Mouse (Mus musculus): ENCODE results near the gene Rrp1. TPM values are rescaled to one million over a fixed set of nuclear protein-coding genes. Genes with fewer than 3 reads are reported as not detected.
A peak's percentile ranks its signal among the peaks of the same experiment; 100 is the strongest.
"Not testable (repeated sequence)": the region's sequence is repeated elsewhere in the genome, so short reads cannot be mapped to it uniquely, and the experiment has no call there.

Rrp1 gene
- polyA plus RNA-seq, 1 experiment: 132 TPM

DNA sequence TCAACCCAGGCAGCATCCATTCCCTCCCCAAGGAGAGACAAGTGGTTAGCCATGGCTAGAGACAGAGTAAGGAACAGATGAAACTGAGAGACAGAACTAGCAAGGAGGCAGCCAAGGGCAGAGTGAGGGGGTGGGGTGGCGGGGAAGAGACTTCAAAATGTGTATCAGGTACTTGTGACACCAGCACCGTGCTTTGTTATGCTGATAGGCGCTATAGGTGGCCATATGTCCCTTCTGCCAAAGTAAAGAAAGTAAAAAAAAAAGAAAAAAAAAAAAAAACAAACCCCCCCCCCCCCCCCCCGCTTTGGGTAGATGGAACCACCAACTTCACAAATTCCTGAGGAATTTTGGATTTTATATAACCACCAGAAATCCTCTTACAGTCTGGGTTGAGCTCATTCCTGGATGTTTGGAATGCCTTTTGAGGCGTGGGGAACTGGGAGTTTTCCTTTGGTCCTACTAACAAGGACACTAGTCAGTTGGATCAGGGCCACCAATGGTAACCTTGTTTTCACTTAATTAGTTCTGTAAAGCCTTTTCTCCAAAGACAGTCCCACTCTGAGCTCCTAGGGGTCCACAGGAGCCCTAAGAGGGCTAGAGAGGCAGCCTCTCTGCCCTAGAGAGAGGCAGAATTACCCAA is 46.5 kb downstream of the Rrp1 start:
- H3K27ac ChIP-seq (ENCODE audit: control insufficient read depth, insufficient read depth, low read depth, low read length, poor library complexity): peak overlapping the region; percentile 67
- TF ChIP-seq POLR2A (IDR thresholded peaks at IDR 0.05; ENCODE audit: borderline replicate concordance, control insufficient read depth, low read depth, low read length) (no peak), CTCF (IDR thresholded peaks at IDR 0.05; ENCODE audit: control insufficient read depth, insufficient read depth, low read length) (no peak)
- 54% methylated on average over 5 of the region's 5 CpGs for WGBS
- no peak overlapping the region for H3K4me3 ChIP-seq (replicated peaks; ENCODE audit: control insufficient read depth, low read depth, low read length)
- peaks cover 4% of the 10 kb centered on the region for H3K4me1 ChIP-seq (ENCODE audit: control insufficient read depth, insufficient read depth, low read length)

DNA sequence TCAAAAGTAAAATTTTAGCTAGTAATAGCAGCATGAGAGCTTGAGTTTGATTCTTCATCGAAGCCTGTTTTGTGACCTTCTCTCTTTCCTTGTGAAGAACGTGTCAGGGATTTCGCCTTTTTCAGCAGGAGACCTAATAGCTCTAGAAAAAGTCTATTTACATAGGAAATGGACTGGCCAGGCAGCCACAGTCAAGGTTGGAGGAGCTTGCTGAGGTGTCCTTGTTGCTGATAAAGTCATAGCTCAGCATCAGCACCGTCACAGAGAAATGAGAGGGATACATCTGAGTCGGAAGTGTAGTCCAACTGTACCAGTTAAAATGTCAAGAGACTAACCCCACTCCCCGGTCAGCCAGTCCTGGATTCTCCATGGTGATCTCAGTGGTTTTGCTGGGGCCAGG is 47.3 kb downstream of the Rrp1 start:
- Histone ChIP-seq H3K4me1 (ENCODE audit: control insufficient read depth, insufficient read depth, low read length) (peaks cover 4% of the 10 kb centered on the region), H3K27ac (ENCODE audit: control insufficient read depth, insufficient read depth, low read depth, low read length, poor library complexity) (no peak overlapping the region), H3K4me3 (replicated peaks; ENCODE audit: control insufficient read depth, low read depth, low read length) (no peak overlapping the region)
- TF ChIP-seq POLR2A (IDR thresholded peaks at IDR 0.05; ENCODE audit: borderline replicate concordance, control insufficient read depth, low read depth, low read length) (no peak), CTCF (IDR thresholded peaks at IDR 0.05; ENCODE audit: control insufficient read depth, insufficient read depth, low read length) (no peak)
- 90% methylated on average over 6 of the region's 6 CpGs for WGBS

DNA sequence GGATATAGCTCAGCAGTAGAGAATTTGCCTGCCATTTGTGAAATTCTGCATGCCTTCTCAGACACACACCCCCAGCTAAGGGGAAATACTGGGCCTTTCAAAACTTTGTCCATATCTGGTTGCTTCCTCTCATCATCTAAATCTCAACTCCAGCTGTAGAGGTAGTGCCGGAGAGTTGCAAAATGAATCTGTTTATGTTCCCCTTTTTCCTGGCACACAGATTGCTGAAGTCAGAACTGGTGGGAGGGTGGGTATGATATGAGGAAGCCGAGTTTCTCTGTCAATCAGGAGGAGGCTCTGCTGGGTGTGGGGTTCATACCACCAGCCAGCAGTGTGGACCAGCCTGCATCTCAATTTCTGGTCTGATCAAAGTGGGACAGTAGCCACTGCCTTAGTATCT is 48.7 kb downstream of the Rrp1 start:
- H3K4me1 ChIP-seq (ENCODE audit: control insufficient read depth, insufficient read depth, low read length): peaks cover 4% of the 10 kb centered on the region
- 2% methylated on average over 2 of the region's 2 CpGs for WGBS
- no peak for TF ChIP-seq POLR2A (IDR thresholded peaks at IDR 0.05; ENCODE audit: borderline replicate concordance, control insufficient read depth, low read depth, low read length)
- no peak for TF ChIP-seq CTCF (IDR thresholded peaks at IDR 0.05; ENCODE audit: control insufficient read depth, insufficient read depth, low read length)
- no peak overlapping the region for H3K27ac ChIP-seq (ENCODE audit: control insufficient read depth, insufficient read depth, low read depth, low read length, poor library complexity)
- H3K4me3 ChIP-seq (replicated peaks; ENCODE audit: control insufficient read depth, low read depth, low read length): no peak overlapping the region

DNA sequence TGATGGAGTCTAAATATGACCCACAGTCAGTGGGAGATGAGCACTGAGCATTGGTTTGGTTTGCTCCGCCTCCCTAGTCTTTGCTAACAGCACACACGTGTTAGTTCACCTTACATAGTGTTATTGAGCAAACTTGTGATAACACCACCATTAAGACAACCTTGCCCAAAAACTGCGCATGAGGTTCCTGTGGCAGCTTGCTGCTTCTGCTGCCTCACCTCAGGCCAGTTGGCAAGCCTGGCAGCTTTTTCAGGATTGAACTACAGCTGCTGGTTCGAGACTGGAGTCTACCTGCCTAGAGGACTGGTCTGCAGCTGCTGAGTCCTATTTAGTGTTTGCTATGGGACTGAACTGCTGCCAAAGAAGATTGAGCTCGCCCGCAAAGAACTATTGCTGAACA is 49.5 kb downstream of the Rrp1 start:
- 73% methylated on average over 6 of the region's 6 CpGs for WGBS
- peaks cover 3% of the 10 kb centered on the region; the same call in 1 of the 2 replicates for H3K4me1 ChIP-seq (ENCODE audit: control insufficient read depth, insufficient read depth, low read length)
- no peak for TF ChIP-seq POLR2A (IDR thresholded peaks at IDR 0.05; ENCODE audit: borderline replicate concordance, control insufficient read depth, low read depth, low read length)
- no peak for TF ChIP-seq CTCF (IDR thresholded peaks at IDR 0.05; ENCODE audit: control insufficient read depth, insufficient read depth, low read length)
- H3K4me3 ChIP-seq (replicated peaks; ENCODE audit: control insufficient read depth, low read depth, low read length): no peak overlapping the region
- no peak overlapping the region for H3K27ac ChIP-seq (ENCODE audit: control insufficient read depth, insufficient read depth, low read depth, low read length, poor library complexity)

DNA sequence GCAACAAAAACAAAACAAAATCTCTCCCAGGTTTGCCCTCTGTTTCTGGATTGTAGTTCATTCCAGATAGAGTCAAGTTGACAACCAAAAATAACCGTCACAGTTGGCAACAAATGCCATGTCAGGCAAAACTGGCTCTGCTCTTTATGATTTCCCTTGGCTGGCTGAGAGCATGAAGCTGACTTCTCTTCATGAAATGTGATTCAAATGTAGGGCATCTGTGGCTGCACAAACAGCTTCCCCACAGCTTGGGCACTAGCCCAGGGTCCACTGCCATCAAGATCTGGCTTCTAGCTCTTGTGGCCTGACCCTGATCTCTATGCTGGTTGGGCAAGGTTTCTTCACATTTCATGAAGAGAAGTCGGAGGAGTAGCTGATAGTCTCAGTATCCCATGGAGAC is 50.9 kb downstream of the Rrp1 start:
- peaks cover 3% of the 10 kb centered on the region; the same call in 1 of the 2 replicates for H3K4me1 ChIP-seq (ENCODE audit: control insufficient read depth, insufficient read depth, low read length)
- TF ChIP-seq POLR2A (IDR thresholded peaks at IDR 0.05; ENCODE audit: borderline replicate concordance, control insufficient read depth, low read depth, low read length) (no peak), CTCF (IDR thresholded peaks at IDR 0.05; ENCODE audit: control insufficient read depth, insufficient read depth, low read length) (no peak)

DNA sequence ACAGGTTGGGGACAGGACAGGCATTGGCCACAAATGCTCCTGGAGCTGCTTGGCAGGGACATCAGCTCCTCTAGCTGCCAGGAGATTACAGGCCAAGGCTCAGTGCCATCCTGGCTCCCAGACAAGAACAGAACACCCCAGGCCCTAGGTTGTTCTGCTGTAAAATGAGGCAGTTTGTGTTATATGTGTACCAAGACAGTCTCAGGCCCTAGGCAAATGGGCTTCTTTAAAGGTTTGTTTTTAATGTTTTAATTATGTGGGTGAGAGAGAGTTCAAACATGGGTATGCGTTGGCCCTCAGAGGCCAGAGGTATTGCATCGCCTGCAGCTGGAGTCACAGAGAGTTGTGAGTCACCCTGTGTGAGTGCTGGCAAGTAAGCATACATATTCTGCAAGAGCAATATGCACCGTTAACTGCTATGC is 52.5 kb downstream of the Rrp1 start:
- 80% methylated on average over 3 of the region's 3 CpGs for WGBS
- TF ChIP-seq CTCF (IDR thresholded peaks at IDR 0.05; ENCODE audit: control insufficient read depth, insufficient read depth, low read length): no peak
- TF ChIP-seq POLR2A (IDR thresholded peaks at IDR 0.05; ENCODE audit: borderline replicate concordance, control insufficient read depth, low read depth, low read length): no peak
- H3K27ac ChIP-seq (ENCODE audit: control insufficient read depth, insufficient read depth, low read depth, low read length, poor library complexity): no peak overlapping the region
- no peaks in the 10 kb centered on the region; the same call in 1 of the 2 replicates for H3K4me1 ChIP-seq (ENCODE audit: control insufficient read depth, insufficient read depth, low read length)
- H3K4me3 ChIP-seq (replicated peaks; ENCODE audit: control insufficient read depth, low read depth, low read length): no peak overlapping the region

More for the DNA sequence above, 50.9 kb downstream of the Rrp1 start:
- 76% methylated on average over 2 of the region's 2 CpGs for WGBS
- no peak overlapping the region for H3K27ac ChIP-seq (ENCODE audit: control insufficient read depth, insufficient read depth, low read depth, low read length, poor library complexity)
- H3K4me3 ChIP-seq (replicated peaks; ENCODE audit: control insufficient read depth, low read depth, low read length): no peak overlapping the region

DNA sequence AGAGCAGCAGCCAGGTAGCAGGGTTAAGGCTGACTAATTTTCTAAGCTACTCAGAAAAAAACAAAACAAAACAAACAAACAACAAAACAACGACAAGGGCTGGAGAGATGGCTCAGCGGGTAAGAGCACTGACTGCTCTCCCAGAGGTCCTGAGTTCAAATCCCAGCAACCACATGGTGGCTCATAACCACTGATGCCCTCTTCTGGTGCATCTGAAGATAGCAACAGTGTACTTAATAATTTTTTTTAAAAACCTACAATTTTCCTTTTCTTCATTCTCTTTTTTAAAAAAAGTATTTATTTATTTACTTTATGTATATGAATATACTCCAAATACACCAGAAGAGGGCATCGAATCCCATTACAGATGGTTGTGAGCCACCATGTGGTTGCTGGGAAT is 53.8 kb downstream of the Rrp1 start:
- H3K4me1 ChIP-seq (ENCODE audit: control insufficient read depth, insufficient read depth, low read length); H3K27ac ChIP-seq (ENCODE audit: control insufficient read depth, insufficient read depth, low read depth, low read length, poor library complexity); H3K4me3 ChIP-seq (replicated peaks; ENCODE audit: control insufficient read depth, low read depth, low read length): not testable (repeated sequence)
- 83% methylated on average over 3 of the region's 3 CpGs for WGBS

DNA sequence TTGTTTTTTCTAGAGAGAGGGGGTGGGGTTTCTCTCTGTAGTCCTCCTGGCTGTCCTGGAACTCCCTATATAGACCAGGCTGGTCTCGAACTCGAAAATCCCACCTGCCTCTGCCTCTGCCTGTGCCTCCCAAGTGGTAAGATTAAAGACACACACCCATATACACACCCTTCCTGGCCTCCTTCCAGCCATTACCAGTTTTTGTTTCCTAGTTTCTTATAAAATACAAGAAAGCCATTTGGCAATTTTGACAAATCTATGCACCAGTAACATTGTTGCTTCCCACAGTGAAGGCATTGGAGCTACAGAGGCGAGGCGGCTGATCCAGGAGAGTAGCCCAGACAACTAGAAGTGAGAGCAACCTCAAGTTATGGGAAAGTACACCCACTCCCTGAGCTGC is 54.6 kb downstream of the Rrp1 start:
- H3K27ac ChIP-seq (ENCODE audit: control insufficient read depth, insufficient read depth, low read depth, low read length, poor library complexity): no peak overlapping the region
- 80% methylated on average over 4 of the region's 4 CpGs for WGBS

DNA sequence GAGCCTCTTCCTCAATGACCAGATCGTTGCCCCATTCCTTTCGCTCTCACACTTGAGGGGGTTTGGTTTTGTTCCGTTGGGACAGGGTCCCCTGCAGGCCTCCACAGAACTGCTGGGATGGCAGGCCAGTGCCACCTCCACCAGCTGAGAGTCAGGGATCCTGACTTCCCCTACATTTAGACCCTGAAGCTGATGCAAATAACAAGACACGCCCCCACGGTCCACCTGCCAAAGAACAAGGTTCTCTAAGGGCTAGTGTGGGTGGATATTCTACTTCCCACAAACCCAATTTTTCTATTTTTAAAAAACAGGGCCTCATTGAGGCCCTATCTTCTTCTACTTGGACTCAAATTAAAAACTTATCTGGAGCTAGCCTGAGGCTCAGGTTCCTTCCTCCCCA is 55.1 kb downstream of the Rrp1 start:
- Histone ChIP-seq H3K27ac (ENCODE audit: control insufficient read depth, insufficient read depth, low read depth, low read length, poor library complexity) (no peak overlapping the region), H3K4me1 (ENCODE audit: control insufficient read depth, insufficient read depth, low read length) (no peaks in the 10 kb centered on the region; the same call in 1 of the 2 replicates), H3K4me3 (replicated peaks; ENCODE audit: control insufficient read depth, low read depth, low read length) (no peak overlapping the region)
- no peak for TF ChIP-seq POLR2A (IDR thresholded peaks at IDR 0.05; ENCODE audit: borderline replicate concordance, control insufficient read depth, low read depth, low read length)
- TF ChIP-seq CTCF (IDR thresholded peaks at IDR 0.05; ENCODE audit: control insufficient read depth, insufficient read depth, low read length): no peak
- 77% methylated on average over 5 of the region's 5 CpGs for WGBS

More for the DNA sequence above, 54.6 kb downstream of the Rrp1 start:
- TF ChIP-seq POLR2A (IDR thresholded peaks at IDR 0.05; ENCODE audit: borderline replicate concordance, control insufficient read depth, low read depth, low read length): no peak
- TF ChIP-seq CTCF (IDR thresholded peaks at IDR 0.05; ENCODE audit: control insufficient read depth, insufficient read depth, low read length): no peak
- Histone ChIP-seq H3K4me1 (ENCODE audit: control insufficient read depth, insufficient read depth, low read length) (no peaks in the 10 kb centered on the region; the same call in 1 of the 2 replicates), H3K4me3 (replicated peaks; ENCODE audit: control insufficient read depth, low read depth, low read length) (no peak overlapping the region)

All from bone marrow, adult 2 months (tissue).